Mouse (Mus musculus): ENCODE data around the gene Hspb6. TPM values are rescaled to one million over a fixed set of nuclear protein-coding genes. Genes with fewer than 3 reads are reported as not detected.

The Hspb6 gene
- polyA plus RNA-seq, 1 experiment from 2014 or later = 27.0 TPM

DNA sequence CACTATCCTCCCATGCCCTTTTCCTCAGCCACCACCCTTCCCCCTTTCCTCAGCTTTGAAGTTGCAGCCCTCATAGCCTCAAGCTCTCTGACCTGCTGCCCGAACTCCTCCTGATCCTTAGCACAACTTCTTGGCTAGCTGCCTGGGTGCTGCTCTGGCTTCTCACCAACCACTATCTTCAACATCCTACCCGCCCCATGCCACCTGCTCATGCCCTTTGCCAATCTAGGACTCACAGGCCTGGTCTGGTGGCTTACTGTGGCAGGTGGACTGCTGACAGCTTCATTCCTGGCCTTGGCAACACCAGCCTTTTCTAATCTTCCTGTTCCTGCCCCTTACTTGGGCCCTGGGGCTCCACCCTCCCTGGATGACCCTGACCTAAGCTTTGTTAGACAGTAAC, 21.0 kb downstream of the Hspb6 start:
- TF ChIP-seq CTCF (IDR thresholded peaks at IDR 0.05) = no peak
- TF ChIP-seq EP300 (IDR thresholded peaks at IDR 0.05) = no peak
- H3K9ac ChIP-seq (replicated peaks; ENCODE audit: low read depth) = no peak overlapping the region
- H3K36me3 ChIP-seq (ENCODE audit: insufficient read depth, low read length) = peaks cover 71% of the 10 kb centered on the region
- H3K4me2 ChIP-seq (replicated peaks; ENCODE audit: low read depth, low read length) = no peak overlapping the region
- no peaks in the 10 kb centered on the region for H3K4me1 ChIP-seq (ENCODE audit: insufficient read depth, low read depth, low read length)
- no peaks in the 10 kb centered on the region for H3K27me3 ChIP-seq (replicated peaks; ENCODE audit: insufficient read depth, low read length)
- no peak overlapping the region for H3K4me3 ChIP-seq (ENCODE audit: low read depth, low read length)
- H3K9me3 ChIP-seq (ENCODE audit: low read length) = no peaks in the 10 kb centered on the region
- DNase-seq (ENCODE audit: low spot score) (no peak), ATAC-seq (no peak)
- no peak overlapping the region for H3K27ac ChIP-seq (ENCODE audit: low read length)
- 43% methylated on average over 2 of the region's 2 CpGs for WGBS

GRCm38 (mm10) chr7:30579950-30580349, 28.0 kb downstream of the Hspb6 start:
- DNase-seq (ENCODE audit: low spot score) (no peak), ATAC-seq (no peak)
- Histone ChIP-seq H3K4me2 (replicated peaks; ENCODE audit: low read depth, low read length) (no peak overlapping the region), H3K27me3 (replicated peaks; ENCODE audit: insufficient read depth, low read length) (no peaks in the 10 kb centered on the region), H3K9ac (replicated peaks; ENCODE audit: low read depth) (no peak overlapping the region), H3K4me3 (ENCODE audit: low read depth, low read length) (no peak overlapping the region), H3K4me1 (ENCODE audit: insufficient read depth, low read depth, low read length) (no peaks in the 10 kb centered on the region), H3K36me3 (ENCODE audit: insufficient read depth, low read length) (peaks cover 75% of the 10 kb centered on the region), H3K9me3 (ENCODE audit: low read length) (no peaks in the 10 kb centered on the region), H3K27ac (ENCODE audit: low read length) (no peak overlapping the region)
- 90% methylated on average over 8 of the region's 8 CpGs for WGBS
- no peak for TF ChIP-seq CTCF (IDR thresholded peaks at IDR 0.05)

GRCm38 (mm10) chr7:30581547-30581946, 29.6 kb downstream of the Hspb6 start:
- Histone ChIP-seq H3K36me3 (ENCODE audit: insufficient read depth, low read length) (peaks cover 59% of the 10 kb centered on the region), H3K4me1 (ENCODE audit: insufficient read depth, low read depth, low read length) (no peaks in the 10 kb centered on the region), H3K27me3 (replicated peaks; ENCODE audit: insufficient read depth, low read length) (no peaks in the 10 kb centered on the region), H3K9me3 (ENCODE audit: low read length) (no peaks in the 10 kb centered on the region), H3K9ac (replicated peaks; ENCODE audit: low read depth) (no peak overlapping the region), H3K4me2 (replicated peaks; ENCODE audit: low read depth, low read length) (no peak overlapping the region), H3K4me3 (ENCODE audit: low read depth, low read length) (no peak overlapping the region), H3K27ac (ENCODE audit: low read length) (no peak overlapping the region)
- DNase-seq (ENCODE audit: low spot score) (no peak), ATAC-seq (no peak)
- no peak for TF ChIP-seq EP300 (IDR thresholded peaks at IDR 0.05)
- TF ChIP-seq CTCF (IDR thresholded peaks at IDR 0.05) = no peak
- 90% methylated on average over 16 of the region's 16 CpGs for WGBS

DNA sequence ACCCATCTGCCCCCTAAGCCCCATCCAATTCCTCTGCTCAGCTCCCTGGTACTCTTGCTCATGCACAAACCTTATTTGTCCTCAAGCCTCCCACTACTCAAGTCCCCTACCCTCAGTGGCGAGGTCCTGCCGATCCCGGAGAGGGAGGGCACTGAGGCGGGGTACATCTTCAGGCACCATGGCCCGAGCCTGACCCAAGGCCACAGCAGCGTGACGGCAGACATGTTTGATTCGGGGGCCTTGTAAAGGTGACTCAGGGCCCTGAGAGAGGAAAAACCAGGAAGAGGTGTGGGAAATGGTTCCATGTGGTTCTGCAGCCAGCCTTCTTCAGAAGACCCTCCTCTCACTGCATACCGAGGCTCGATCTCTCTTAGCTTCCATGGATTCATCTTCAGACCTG, 32.4 kb downstream of the Hspb6 start:
- no peak for DNase-seq (ENCODE audit: low spot score)
- Histone ChIP-seq H3K27me3 (replicated peaks; ENCODE audit: insufficient read depth, low read length) (no peaks in the 10 kb centered on the region), H3K4me1 (ENCODE audit: insufficient read depth, low read depth, low read length) (peaks cover 4% of the 10 kb centered on the region), H3K4me3 (ENCODE audit: low read depth, low read length) (no peak overlapping the region), H3K4me2 (replicated peaks; ENCODE audit: low read depth, low read length) (no peak overlapping the region), H3K9me3 (ENCODE audit: low read length) (no peaks in the 10 kb centered on the region), H3K27ac (ENCODE audit: low read length) (no peak overlapping the region), H3K9ac (replicated peaks; ENCODE audit: low read depth) (no peak overlapping the region), H3K36me3 (ENCODE audit: insufficient read depth, low read length) (peaks cover 33% of the 10 kb centered on the region)
- ATAC-seq = no peak
- TF ChIP-seq EP300 (IDR thresholded peaks at IDR 0.05) (no peak), CTCF (IDR thresholded peaks at IDR 0.05) (no peak)
- 88% methylated on average over 10 of the region's 10 CpGs for WGBS

DNA sequence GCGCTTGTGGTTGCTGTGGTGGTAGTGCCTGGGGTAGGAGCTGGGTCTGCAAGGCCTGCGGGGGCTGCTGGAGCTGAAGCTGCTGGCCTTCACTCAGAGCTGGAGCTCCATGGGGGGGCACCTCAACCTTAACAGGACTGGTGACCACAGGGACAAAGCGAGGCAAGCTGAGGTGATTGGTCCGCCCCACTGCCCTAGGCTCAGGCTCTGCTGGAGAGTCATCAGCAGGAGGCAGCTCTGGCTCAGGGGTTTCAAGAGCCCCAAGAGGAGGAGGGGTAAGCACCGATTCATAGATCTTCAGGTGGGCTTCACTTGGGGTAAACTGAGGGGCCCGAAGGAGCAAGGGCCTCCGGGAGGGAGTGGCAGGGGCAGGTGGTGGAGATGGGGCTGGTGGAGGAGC, 33.2 kb downstream of the Hspb6 start:
- Histone ChIP-seq H3K27me3 (replicated peaks; ENCODE audit: insufficient read depth, low read length) (no peaks in the 10 kb centered on the region), H3K9me3 (ENCODE audit: low read length) (no peaks in the 10 kb centered on the region), H3K36me3 (ENCODE audit: insufficient read depth, low read length) (peaks cover 25% of the 10 kb centered on the region; the same call in 1 of the 2 replicates), H3K9ac (replicated peaks; ENCODE audit: low read depth) (no peak overlapping the region), H3K27ac (ENCODE audit: low read length) (no peak overlapping the region), H3K4me2 (replicated peaks; ENCODE audit: low read depth, low read length) (no peak overlapping the region), H3K4me1 (ENCODE audit: insufficient read depth, low read depth, low read length) (peaks cover 4% of the 10 kb centered on the region), H3K4me3 (ENCODE audit: low read depth, low read length) (no peak overlapping the region)
- TF ChIP-seq EP300 (IDR thresholded peaks at IDR 0.05) = no peak
- no peak for TF ChIP-seq CTCF (IDR thresholded peaks at IDR 0.05)
- WGBS = 95% methylated on average over 7 of the region's 7 CpGs
- no peak for ATAC-seq
- DNase-seq (ENCODE audit: low spot score) = no peak

DNA sequence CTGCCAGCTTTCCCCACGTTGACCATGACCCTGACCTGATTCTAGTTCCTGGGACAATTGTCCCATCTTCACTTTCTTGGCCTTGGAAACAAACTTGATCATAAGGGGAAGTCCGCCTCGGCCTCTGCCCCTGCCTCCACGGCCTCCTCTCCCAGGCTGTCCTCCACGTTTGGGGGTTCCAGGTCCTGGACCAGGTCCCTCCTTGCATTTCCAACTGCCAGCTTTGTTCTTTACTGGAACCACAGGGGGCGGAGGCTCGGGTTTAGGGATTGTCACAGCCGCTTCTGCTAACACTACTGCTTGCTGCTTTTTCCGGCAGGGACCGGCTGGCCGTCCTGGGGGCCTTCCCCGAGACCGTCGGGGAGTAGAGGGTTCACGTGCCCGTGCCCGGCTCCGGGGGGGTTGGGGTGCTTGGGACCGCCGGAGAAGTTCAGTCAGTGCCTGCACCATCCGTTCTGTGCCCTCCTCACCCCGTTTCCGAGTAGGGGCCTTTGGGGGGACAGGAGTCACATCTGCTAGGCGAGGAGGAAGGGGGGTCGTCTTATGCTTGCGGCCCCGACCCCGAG, 34.6 kb downstream of the Hspb6 start:
- no peaks in the 10 kb centered on the region for H3K9me3 ChIP-seq (ENCODE audit: low read length)
- no peak overlapping the region; the same call in 1 of the 2 replicates for H3K9ac ChIP-seq (replicated peaks; ENCODE audit: low read depth)
- TF ChIP-seq EP300 (IDR thresholded peaks at IDR 0.05) (no peak), CTCF (IDR thresholded peaks at IDR 0.05) (no peak)
- H3K27me3 ChIP-seq (replicated peaks; ENCODE audit: insufficient read depth, low read length) = no peaks in the 10 kb centered on the region
- H3K4me2 ChIP-seq (replicated peaks; ENCODE audit: low read depth, low read length) = no peak overlapping the region
- no peak overlapping the region for H3K4me3 ChIP-seq (ENCODE audit: low read depth, low read length)
- 86% methylated on average over 28 of the region's 28 CpGs for WGBS
- peaks cover 15% of the 10 kb centered on the region; the same call in 1 of the 2 replicates for H3K36me3 ChIP-seq (ENCODE audit: insufficient read depth, low read length)
- no peak for ATAC-seq
- peaks cover 4% of the 10 kb centered on the region for H3K4me1 ChIP-seq (ENCODE audit: insufficient read depth, low read depth, low read length)
- no peak for DNase-seq (ENCODE audit: low spot score)
- no peak overlapping the region for H3K27ac ChIP-seq (ENCODE audit: low read length)

Measured in lung, postnatal 0 days (tissue).